Mouse (Mus musculus) olfactory bulb, adult 2 months (tissue): ENCODE results near the gene Anapc2. TPM values are rescaled to one million over a fixed set of nuclear protein-coding genes. Genes with fewer than 3 reads are reported as not detected.

ENCODE experiments used
- H3K27ac ChIP-seq: fragments of 200-500 bp; 2 replicates; pipeline ENCODE4 v1.5.1; 2012; ENCODE audit warnings: low read depth, low read length; ENCODE audit not compliant: insufficient read depth
- H3K4me1 ChIP-seq: fragments of 200-500 bp; 2 replicates; pipeline ENCODE4 v1.6.1; 2012; ENCODE audit warnings: low read length; ENCODE audit not compliant: control insufficient read depth, insufficient read depth
- H3K4me3 ChIP-seq: fragments of 200-500 bp; 2 replicates; pipeline ENCODE4 v1.5.1; 2012; ENCODE audit warnings: mild to moderate bottlenecking, low read depth, low read length, moderate library complexity; ENCODE audit not compliant: insufficient read depth
- CTCF ChIP-seq: fragments of 200-500 bp; IDR thresholded peaks from 2 replicates; pipeline ENCODE4 v1.5.1; 2012; ENCODE audit warnings: low read depth, mild to moderate bottlenecking, low read length, moderate library complexity; ENCODE audit not compliant: insufficient read depth
- POLR2A ChIP-seq: fragments of 200-500 bp; IDR thresholded peaks from 2 replicates; pipeline ENCODE4 v1.6.1; 2012; ENCODE audit warnings: mild to moderate bottlenecking, low read depth, low read length, moderate library complexity; ENCODE audit not compliant: insufficient read depth
- WGBS: fragments of 180-500 bp; shearing (Covaris S2); methylation state at CpG from one replicate; pipeline ENCODE4 v1.1.7; 2018; 5-methylcytosine and 5-hydroxymethylcytosine counted together
- polyA plus RNA-seq: library from polyadenylated mRNA; stranded (reverse); fragments of >200 nt; gene quantifications from 2 replicates; pipeline ENCODE4 v1.2.4, GENCODE M21; 2012; ENCODE audit warnings: low replicate concordance; ENCODE audit not compliant: missing spikeins, insufficient read depth, insufficient read length

Gene Anapc2
- polyA plus RNA-seq, 1 experiment, result not detected

DNA sequence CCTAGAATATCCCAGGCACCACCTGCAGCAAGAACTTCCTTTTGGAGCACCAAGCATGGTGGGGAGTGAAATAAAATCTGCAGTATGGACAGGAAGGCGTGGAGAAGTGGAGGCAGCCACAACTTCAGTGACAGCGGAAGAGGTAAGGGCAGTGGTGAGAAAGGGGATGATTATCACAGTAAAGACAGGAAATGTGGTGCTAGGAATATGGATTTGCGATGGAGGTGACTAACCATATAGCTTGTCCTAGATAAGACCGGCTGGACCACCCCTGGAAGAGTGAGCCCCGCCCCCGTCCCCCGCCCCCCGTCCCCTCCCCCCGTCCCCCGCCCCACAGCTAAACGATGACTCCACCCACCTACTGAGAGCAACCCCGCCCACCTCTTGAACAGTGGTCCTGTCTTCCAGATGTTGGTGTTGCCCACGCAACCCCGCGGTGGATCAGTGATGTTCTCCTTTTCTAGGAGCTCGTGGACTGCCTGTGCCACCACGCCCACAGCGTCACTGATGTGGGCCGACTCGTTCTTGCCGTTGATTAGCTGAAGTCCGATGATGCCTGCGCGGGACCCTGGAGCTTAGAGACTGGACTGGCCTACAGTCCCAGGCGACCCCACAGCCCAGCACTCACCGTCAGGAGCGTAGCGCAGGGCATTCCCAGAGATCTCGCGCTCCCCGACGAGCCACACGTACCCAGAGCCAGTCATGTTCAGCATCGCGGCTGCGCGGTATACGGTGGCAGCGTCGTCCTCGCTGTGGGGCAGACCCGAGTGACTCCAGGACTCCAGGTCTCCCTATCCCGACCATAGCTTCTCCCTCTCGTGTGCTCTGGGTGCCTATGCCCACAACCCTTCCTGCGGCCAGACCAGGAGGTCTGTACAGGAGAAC lies 32.6 kb downstream of the Anapc2 start:
- Histone ChIP-seq H3K4me3 (peak overlapping the region; percentile 19), H3K27ac (no peak overlapping the region)
- WGBS, result 8% methylated on average over 45 of the region's 45 CpGs

GRCm38 (mm10) chr2:25305587-25306359 lies 33.5 kb downstream of the Anapc2 start:
- Histone ChIP-seq H3K4me3 (no peak overlapping the region), H3K27ac (no peak overlapping the region), H3K4me1 (peaks cover 13% of the 10 kb centered on the region)
- WGBS, result 46% methylated on average over 14 of the region's 14 CpGs
- TF ChIP-seq POLR2A, result no peak
- no peak for TF ChIP-seq CTCF

More for the DNA sequence above, 32.6 kb downstream of the Anapc2 start:
- TF ChIP-seq POLR2A (no peak), CTCF (no peak)
- peaks cover 9% of the 10 kb centered on the region for H3K4me1 ChIP-seq

- no peak for TF ChIP-seq CTCF
- no peak for TF ChIP-seq POLR2A
- Histone ChIP-seq H3K4me3 (no peak overlapping the region), H3K4me1 (peaks cover 36% of the 10 kb centered on the region), H3K27ac (no peak overlapping the region)
- 55% methylated on average over 10 of the region's 10 CpGs for WGBS
Measured at GRCm38 (mm10) chr2:25310180-25310579, 37.9 kb downstream of the Anapc2 start.

- H3K4me3 ChIP-seq, result no peak overlapping the region
- H3K27ac ChIP-seq, result no peak overlapping the region
- TF ChIP-seq CTCF, result no peak
- no peak for TF ChIP-seq POLR2A
- 18% methylated on average over 22 of the region's 22 CpGs for WGBS
- H3K4me1 ChIP-seq, result peaks cover 31% of the 10 kb centered on the region
Measured at GRCm38 (mm10) chr2:25310969-25311368, 38.7 kb downstream of the Anapc2 start.

DNA sequence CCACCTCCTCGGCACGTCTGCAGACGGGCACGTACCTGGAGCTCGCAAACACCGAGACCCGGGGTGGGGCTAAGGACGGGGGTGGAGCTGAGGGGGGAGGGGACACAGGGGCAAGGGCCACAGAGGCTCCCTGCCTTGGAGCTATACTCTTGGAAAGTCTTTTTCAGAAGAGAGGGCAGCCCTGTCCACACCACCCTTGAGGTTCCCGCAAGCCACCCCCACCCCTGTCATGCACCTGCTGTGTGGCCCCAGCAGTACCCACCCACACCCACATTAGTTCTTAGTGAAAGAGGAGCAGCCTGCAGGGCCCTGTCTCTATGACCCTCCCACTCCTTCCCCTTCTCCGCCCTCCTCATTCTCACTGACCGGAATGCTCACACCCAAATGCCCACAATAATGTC lies 39.2 kb downstream of the Anapc2 start:
- whole genome bisulfite sequencing, result 11% methylated on average over 11 of the region's 11 CpGs
- Histone ChIP-seq H3K4me1 (peaks cover 31% of the 10 kb centered on the region), H3K27ac (no peak overlapping the region), H3K4me3 (no peak overlapping the region)
- TF ChIP-seq POLR2A (no peak), CTCF (no peak)

DNA sequence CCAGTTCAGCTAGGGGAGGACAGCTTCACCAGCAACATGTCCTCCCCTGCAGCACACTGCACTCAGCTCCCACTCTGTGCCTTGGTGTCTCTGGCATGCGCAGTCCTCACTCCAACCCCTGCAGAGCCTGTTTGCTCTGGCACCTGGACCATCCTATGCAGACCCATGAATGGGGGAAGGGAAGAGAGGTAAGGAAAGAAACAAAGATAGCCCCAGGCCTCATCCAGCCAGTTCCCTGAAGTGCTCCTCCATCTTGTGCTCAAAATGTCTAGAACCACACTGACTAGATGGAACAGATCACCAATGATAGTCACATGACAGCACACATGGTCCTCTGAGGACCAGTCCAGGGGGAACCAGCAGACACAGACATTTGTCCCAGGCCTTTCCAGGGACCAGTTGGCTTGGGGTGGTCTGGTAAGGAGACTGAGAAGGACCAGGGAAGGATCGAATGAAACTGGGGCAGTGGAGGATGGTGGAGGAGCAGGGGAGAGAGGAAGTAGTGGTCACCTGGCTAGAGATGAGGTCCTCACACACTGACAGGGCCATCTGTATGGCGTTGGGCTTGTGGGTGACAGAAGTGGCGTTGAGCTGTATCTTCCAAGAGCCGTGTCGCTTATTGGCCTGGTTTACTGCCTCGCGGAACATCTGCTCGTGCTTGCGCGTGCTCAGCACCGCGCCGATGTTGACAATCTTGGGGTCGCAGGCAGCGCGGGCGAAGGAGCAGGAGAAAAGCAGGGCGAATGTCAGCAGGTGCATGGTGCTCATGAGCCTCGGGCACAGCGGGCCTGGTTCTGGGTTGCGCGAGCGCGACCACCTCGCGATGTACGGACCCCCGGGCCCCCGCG lies 46.1 kb downstream of the Anapc2 start:
- Histone ChIP-seq H3K4me3 (peak overlapping the region; percentile 73), H3K4me1 (peaks cover 16% of the 10 kb centered on the region), H3K27ac (peak overlapping the region; percentile 97)
- 1% methylated on average over 31 of the region's 31 CpGs for WGBS
- TF ChIP-seq CTCF (no peak), POLR2A (no peak)

- 7% methylated on average over 58 of the region's 58 CpGs for WGBS
- peak; percentile 99 for TF ChIP-seq POLR2A
- no peak for TF ChIP-seq CTCF
Measured at GRCm38 (mm10) chr2:25318971-25319773, 46.9 kb downstream of the Anapc2 start, which contains the start of gene Grin1. Gene Grin1, minus strand, starts transcription at chr2:25319187.

GRCm38 (mm10) chr2:25320084-25320483 lies 47.8 kb downstream of the Anapc2 start:
- no peak overlapping the region for H3K4me3 ChIP-seq
- H3K4me1 ChIP-seq, result peaks cover 9% of the 10 kb centered on the region
- TF ChIP-seq POLR2A (no peak), CTCF (no peak)
- 15% methylated on average over 2 of the region's 2 CpGs for WGBS
- peak overlapping the region; percentile 42; the same call in 1 of the 2 replicates for H3K27ac ChIP-seq

More at GRCm38 (mm10) chr2:25318971-25319773, 46.9 kb downstream of the Anapc2 start, which contains the start of gene Grin1:
- Histone ChIP-seq H3K4me3 (peak within 1 kb of the TSS; percentile 73), H3K27ac (peak within 1 kb of the TSS; percentile 97), H3K4me1 (peaks cover 14% of the 10 kb centered on the region)
